Mouse (Mus musculus) frontal cortex, postnatal 14 days (tissue): ENCODE data around the gene Amigo3.

Experiments used
- DNase-seq, 2 experiments: peaks; one replicate each; pipeline ENCODE4 v3.0.0; 2022; ENCODE audit warnings: low spot score in 2 of 2

Amigo3 gene

GRCm38 (mm10) chr9:108052411-108052810, 548 bp upstream of the Amigo3 start:
- DNase-seq: no peak

- no peak for DNase-seq
These were observed 786 bp downstream of the Amigo3 start for GRCm38 (mm10) chr9:108053665-108054225.

GRCm38 (mm10) chr9:108054331-108055040, 1.5 kb downstream of the Amigo3 start:
- DNase-seq: no peak

GRCm38 (mm10) chr9:108055061-108055460, 2.1 kb downstream of the Amigo3 start:
- no peak for DNase-seq

- no peak for DNase-seq
These were observed 2.8 kb downstream of the Amigo3 start for GRCm38 (mm10) chr9:108055661-108056237.

- no peak for DNase-seq
These were observed 3.7 kb downstream of the Amigo3 start for GRCm38 (mm10) chr9:108056361-108057261.

- DNase-seq: no peak
These were observed 4.3 kb downstream of the Amigo3 start for GRCm38 (mm10) chr9:108057262-108057562.

GRCm38 (mm10) chr9:108058291-108058690, 5.3 kb downstream of the Amigo3 start:
- no peak for DNase-seq

GRCm38 (mm10) chr9:108062142-108062541, 9.2 kb downstream of the Amigo3 start:
- DNase-seq: no peak

GRCm38 (mm10) chr9:108063361-108063760, 10.4 kb downstream of the Amigo3 start:
- DNase-seq: no peak

- DNase-seq: peak in 1 of 2 experiments; percentile 66
These were observed 12.6 kb downstream of the Amigo3 start for GRCm38 (mm10) chr9:108065491-108066011.

GRCm38 (mm10) chr9:108067199-108067598, 14.2 kb downstream of the Amigo3 start:
- no peak for DNase-seq

- peak in 1 of 2 experiments; percentile 81 for DNase-seq
These were observed 14.9 kb downstream of the Amigo3 start for GRCm38 (mm10) chr9:108067900-108068299.

GRCm38 (mm10) chr9:108069007-108069406, 16.0 kb downstream of the Amigo3 start:
- no peak for DNase-seq

GRCm38 (mm10) chr9:108069529-108069928, 16.6 kb downstream of the Amigo3 start:
- no peak for DNase-seq

GRCm38 (mm10) chr9:108071801-108072200, 18.8 kb downstream of the Amigo3 start:
- no peak for DNase-seq

GRCm38 (mm10) chr9:108072481-108072924, 19.5 kb downstream of the Amigo3 start:
- DNase-seq: no peak

GRCm38 (mm10) chr9:108073141-108073930, 20.4 kb downstream of the Amigo3 start:
- DNase-seq: no peak

GRCm38 (mm10) chr9:108080168-108080567, 27.2 kb downstream of the Amigo3 start, which contains the start of gene Mst1:
Mst1 (plus strand) TSS chr9:108080436.
- DNase-seq: no peak

GRCm38 (mm10) chr9:108082549-108082948, 29.6 kb downstream of the Amigo3 start:
- DNase-seq: no peak

- no peak for DNase-seq
These were observed 30.1 kb downstream of the Amigo3 start, which contains the start of gene Rnf123 for GRCm38 (mm10) chr9:108082988-108083431. Rnf123 (minus strand) TSS chr9:108083346.
